Mouse (Mus musculus) embryonic fibroblast, embryonic 13.5 days (primary cell): ENCODE measurements around the gene Pbld2. TPM values are rescaled to one million over a fixed set of nuclear protein-coding genes. Genes with fewer than 3 reads are reported as not detected.
"Not testable (repeated sequence)": the region's sequence is repeated elsewhere in the genome, so short reads cannot be mapped to it uniquely, and the experiment has no call there.

Source experiments
- H3K27ac ChIP-seq: 2 replicates; pipeline ENCODE4 v1.5.1; 2012; ENCODE audit warnings: low read length, control low read depth, inconsistent platforms; ENCODE audit not compliant: insufficient read depth
- H3K4me1 ChIP-seq: 2 replicates; pipeline ENCODE4 v1.6.1; 2011; ENCODE audit warnings: low read length; ENCODE audit not compliant: control insufficient read depth, insufficient read depth
- H3K4me3 ChIP-seq: 2 replicates; pipeline ENCODE4 v1.5.1; 2011; ENCODE audit warnings: mild to moderate bottlenecking, control low read depth, low read length; ENCODE audit not compliant: insufficient read depth
- CTCF ChIP-seq: IDR thresholded peaks from 2 replicates; pipeline ENCODE4 v1.5.1; 2011; ENCODE audit warnings: mild to moderate bottlenecking, control low read depth, low read length, moderate library complexity, borderline replicate concordance; ENCODE audit not compliant: insufficient read depth
- POLR2A ChIP-seq: IDR thresholded peaks from 2 replicates; pipeline ENCODE4 v1.6.1; 2011; ENCODE audit warnings: low read depth, mild to moderate bottlenecking, control low read depth, low read length, moderate library complexity
- polyA plus RNA-seq: library from polyadenylated mRNA; stranded (reverse); fragments of >200 nt; gene quantifications from 2 replicates; pipeline ENCODE4 v1.2.4, GENCODE M21; 2011; ENCODE audit warnings: low read depth; ENCODE audit not compliant: missing spikeins, insufficient read length

Gene Pbld2
- polyA plus RNA-seq, 1 experiment: not detected

DNA sequence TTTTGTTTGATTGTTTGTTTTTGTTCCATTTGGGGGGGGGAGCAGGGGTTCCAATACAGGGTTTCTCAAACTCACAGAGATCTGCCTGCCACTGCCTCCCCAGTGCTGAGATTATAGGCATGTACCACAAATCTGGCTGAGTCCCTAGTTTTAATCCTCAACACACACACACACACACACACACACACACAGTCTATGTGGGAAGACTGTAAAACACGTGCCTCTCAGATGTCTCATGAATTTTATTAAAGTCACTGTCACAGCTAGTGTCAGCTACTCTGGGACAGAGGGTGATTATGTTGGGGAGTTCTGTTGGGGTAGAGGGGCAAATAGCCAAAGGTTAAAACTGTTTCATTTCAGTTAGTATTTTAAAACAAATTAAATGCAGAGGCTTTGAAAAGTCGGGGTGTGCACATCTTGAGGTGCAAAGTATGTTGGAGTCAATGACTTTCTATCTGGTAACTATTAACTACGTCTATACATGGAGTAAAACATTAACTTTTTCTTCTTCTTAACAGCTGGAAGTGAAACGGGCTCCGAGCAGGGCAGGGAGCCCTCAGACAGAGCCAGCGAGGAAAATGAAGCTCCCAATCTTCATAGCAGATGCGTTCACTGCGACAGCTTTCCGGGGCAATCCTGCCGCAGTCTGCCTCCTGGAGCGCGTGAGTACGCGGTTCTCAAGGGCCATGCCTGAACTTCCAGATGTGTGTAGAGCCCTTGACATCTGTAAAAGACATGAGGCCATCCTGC, 14.6 kb downstream of the Pbld2 start:
- Histone ChIP-seq H3K27ac (no peak overlapping the region), H3K4me1 (no peaks in the 10 kb centered on the region), H3K4me3 (no peak overlapping the region)
- TF ChIP-seq CTCF: no peak
- no peak for TF ChIP-seq POLR2A

DNA sequence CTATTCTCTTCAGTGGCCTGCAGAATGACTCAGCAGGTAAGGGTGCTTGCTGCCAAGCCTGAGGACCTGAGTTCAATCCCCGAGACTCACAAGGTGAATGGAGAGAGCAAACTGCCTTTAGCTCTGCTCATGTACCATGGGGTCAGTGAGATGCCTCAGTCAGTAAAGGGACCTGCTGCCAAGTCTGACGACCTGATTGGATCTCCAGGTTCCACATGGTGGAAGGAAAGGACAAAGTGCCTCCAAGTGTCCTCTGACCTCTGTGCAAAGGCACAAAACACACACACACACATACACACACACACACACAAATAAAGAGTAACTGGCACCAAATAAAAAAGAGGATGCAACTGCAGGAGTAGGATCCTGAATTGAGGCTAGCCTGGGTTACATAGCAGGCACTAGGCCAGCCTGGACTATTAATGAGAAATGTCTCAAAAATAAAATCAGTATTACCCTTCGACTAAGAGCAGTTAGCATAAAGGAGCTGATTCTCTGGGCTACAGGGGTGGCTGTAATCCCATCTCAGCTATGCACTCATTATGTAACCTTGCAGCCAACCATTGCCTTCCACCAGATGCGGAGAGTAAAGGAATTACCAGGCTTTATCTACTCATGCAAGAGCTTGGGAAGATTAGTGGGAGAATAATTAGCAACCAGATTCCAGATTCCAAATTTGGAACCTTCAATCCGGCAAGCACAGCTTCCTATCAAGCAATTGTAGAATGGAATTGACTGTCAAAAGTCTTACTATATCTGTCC, 15.9 kb downstream of the Pbld2 start:
- TF ChIP-seq POLR2A (no peak), CTCF (no peak)
- no peaks in the 10 kb centered on the region for H3K4me1 ChIP-seq
- no peak overlapping the region for H3K4me3 ChIP-seq
- no peak overlapping the region for H3K27ac ChIP-seq

DNA sequence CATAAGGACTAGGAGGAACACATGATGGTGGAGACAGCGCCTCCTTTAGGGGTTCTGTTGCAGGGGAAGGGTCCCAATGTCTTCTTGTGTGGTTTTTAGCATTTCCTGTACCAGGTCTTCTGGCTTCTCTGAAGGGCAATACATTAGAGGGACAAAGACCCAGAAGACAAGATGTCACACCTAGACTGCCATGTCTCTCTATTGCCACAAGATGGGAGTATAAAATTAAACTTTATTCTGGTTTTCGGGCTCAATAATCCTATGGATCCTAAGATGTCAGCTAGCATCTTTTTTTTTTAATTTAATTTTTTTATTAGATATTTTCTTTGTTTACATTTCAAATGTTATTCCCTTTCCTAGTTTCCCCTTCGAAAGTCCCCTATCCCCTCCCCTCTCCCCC, 19.0 kb downstream of the Pbld2 start:
- no peak for TF ChIP-seq CTCF
- no peak for TF ChIP-seq POLR2A
- H3K27ac ChIP-seq: no peak overlapping the region
- H3K4me1 ChIP-seq: no peaks in the 10 kb centered on the region
- no peak overlapping the region for H3K4me3 ChIP-seq

DNA sequence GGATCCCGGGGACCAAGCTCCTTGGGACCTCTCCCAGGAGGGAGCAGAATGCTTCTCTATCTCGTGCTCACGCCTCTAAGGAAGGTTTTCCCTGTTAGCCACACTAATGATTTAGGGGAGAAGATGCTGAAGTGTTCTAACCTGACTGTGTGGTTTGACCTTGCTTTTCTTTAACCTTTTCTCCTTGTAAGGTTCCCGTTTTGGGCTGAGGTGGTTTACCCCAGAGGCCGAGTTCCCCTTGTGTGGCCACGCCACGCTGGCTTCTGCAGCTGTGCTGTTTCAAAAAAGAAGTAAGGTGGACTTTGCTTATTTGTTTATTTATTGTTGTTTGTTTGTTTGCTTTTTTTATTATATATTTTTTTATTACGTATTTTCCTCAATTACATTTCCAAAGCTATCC, 23.6 kb downstream of the Pbld2 start:
- Histone ChIP-seq H3K4me1 (no peaks in the 10 kb centered on the region), H3K27ac (no peak overlapping the region), H3K4me3 (no peak overlapping the region)
- TF ChIP-seq CTCF: no peak
- no peak for TF ChIP-seq POLR2A

DNA sequence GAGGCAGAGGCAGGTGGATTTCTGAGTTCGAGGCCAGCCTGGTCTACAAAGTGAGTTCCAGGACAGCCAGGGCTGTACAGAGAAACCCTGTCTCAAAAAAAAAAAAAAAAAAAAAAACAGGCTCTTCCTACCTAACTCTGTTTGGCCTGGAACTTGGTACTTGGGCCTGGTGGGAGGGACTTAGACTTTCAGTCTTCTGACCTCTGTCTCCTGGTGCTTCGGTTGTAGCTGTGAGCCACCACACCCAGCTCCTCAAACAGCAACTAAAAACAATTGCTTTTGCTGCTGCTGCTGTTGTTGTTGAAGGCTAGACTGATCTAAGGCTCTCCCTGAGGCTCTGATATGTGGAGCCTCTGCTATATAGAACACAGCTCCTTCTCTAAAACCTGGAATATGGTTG, 25.0 kb downstream of the Pbld2 start:
- TF ChIP-seq CTCF (no peak), POLR2A (no peak)

DNA sequence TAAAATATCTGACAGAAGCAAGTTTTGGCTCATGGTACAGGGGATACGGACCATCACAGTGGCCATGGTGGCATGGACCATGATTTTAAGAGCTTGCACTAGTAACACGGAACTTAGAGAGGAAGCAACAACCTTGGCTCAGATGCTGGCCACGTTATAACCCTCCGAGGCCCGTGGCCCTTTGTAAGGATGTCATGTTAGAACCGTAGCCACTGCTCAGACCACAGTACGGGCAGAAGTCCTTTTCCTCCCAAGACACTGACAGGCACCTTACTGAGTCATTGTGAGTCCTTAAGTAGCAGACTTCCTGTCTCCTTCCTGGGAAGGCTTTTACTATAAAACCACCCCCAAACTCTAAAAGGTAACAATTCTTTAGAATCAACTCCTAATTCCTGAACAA, 27.2 kb downstream of the Pbld2 start:
- no peaks in the 10 kb centered on the region for H3K4me1 ChIP-seq
- TF ChIP-seq POLR2A: no peak
- TF ChIP-seq CTCF: no peak
- H3K27ac ChIP-seq: no peak overlapping the region
- no peak overlapping the region for H3K4me3 ChIP-seq

More for the DNA sequence above, 25.0 kb downstream of the Pbld2 start:
- Histone ChIP-seq H3K4me1 (no peaks in the 10 kb centered on the region), H3K4me3 (no peak overlapping the region), H3K27ac (no peak overlapping the region)

DNA sequence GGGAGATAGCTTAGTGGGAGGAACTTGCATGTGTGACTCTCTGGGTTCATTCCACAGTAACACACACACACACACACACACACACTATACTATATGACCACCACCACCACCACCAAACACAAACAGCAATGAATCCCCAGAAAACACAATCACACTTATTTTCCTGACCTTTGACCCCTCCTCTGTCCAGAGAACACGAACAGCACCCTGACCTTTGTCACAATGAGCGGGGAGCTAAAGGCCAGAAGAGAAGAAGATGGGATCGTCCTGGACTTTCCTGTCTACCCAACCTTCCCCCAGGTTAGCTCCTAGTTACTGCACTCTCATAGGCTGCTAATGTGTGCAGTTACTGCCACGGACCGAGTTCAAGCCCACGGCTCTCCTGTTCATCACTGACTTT, 27.9 kb downstream of the Pbld2 start:
- TF ChIP-seq POLR2A (no peak), CTCF (no peak)
- H3K4me3 ChIP-seq: no peak overlapping the region
- no peaks in the 10 kb centered on the region for H3K4me1 ChIP-seq
- no peak overlapping the region for H3K27ac ChIP-seq

DNA sequence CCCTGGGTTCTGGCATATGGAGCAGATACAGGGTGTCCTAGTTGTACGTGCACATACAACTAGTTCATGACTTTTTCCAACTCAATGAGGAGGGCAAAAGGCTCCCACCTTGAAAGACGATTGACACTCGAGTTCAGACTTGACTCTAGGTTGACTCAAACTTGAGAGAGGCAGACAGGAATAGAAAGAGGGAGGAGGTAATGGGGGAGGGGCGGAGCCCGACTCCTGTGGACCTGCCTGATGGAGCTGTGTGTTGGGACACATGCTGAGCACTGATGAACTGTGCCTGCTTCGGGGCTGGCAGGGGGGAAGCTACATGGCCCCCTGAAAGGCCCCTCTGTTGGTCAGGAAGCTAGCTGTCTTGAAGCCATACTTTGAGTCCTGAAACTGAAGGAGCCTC, 28.9 kb downstream of the Pbld2 start:
- Histone ChIP-seq H3K4me1 (no peaks in the 10 kb centered on the region), H3K4me3 (no peak overlapping the region), H3K27ac (no peak overlapping the region)
- no peak for TF ChIP-seq CTCF
- no peak for TF ChIP-seq POLR2A

DNA sequence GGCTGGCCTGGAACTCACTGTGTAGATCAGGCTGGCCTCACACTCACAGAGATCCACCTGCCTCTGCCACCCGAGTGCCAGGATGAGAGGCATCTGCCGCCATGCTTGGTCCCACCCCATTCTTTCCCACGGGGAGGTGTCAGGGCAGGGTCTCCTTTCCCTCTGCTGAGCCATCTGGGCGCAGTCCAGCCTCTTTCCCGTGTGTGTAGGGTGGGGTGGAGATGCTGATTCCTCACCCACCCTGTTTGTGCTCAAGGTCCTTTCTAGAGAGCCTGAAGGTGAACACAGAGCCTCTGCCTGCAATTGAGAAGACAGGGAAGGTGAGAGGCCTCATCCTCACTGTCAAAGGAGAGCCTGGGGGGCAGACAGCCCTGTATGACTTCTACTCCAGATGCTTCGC, 30.0 kb downstream of the Pbld2 start:
- not testable (repeated sequence) for H3K27ac ChIP-seq, H3K4me3 ChIP-seq, H3K4me1 ChIP-seq

DNA sequence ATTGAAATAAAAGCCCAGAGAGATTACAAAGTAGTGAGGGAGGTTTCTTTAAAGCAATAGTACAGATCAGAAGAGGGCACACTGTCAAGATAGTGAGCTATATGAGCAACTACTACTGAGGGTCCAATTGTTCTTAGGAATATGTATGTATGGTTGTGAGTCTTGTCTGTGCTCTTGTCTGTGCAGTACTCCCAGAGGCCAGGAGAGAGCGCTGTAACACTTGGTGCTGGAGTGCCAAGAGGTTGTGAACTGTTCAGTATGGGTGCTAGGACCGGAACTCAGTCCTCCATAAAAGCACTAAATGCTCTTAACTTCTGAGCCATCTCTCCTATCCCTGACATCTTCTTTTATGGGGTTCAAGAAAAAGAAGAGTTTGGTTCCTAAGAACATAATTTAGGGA, 30.5 kb downstream of the Pbld2 start:
- TF ChIP-seq CTCF (no peak), POLR2A (no peak)
- Histone ChIP-seq H3K4me1 (no peaks in the 10 kb centered on the region), H3K27ac (no peak overlapping the region), H3K4me3 (no peak overlapping the region)
